ENCODE assay signal across 8 mouse cellular contexts in the genomic region with DNA sequence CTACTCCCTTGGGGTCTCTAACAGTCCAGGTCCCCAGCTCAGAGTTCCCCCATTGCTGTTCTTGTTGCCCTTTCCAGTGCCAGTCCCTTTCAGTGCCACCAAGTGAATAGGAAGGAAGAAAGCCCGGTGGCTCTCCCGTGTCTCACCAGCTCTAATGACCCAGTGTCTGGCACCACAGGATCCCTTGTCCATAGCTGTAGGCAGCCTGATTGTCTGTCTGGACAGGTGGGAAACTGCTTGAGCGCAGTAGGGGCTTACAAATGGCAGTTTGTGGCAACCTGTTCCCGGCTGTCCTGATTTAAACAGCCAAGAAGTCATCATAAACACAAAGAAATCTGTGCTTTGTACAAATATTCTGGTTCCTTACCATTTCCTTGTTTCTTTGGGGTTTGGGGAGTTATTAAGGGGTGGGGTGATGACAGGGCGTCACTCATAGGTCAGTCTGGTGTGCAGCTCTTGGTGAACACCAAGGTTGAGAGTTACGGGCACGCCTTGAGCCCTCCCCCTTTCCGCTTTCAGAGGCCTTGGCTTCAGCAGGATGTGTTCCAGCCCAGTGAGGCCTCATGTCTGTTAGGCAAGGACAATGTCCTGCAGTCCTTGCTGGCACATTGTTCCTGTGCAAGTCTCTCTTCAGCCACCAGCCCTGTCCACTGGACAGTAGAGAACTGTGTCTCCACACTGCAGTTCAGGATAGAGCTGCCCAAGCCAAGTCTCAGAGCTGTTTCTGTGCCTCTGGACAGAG.
DNase-seq lines count a peak whose midpoint lies in the region; ATAC-seq and TF ChIP-seq lines count a peak whose summit lies in the region.

No protein-coding gene starts in this region.

- DNase-seq in midbrain, embryonic 10.5 days (ENCODE audit: low spot score): no peak
- no peak for DNase-seq in midbrain, postnatal 0 days (ENCODE audit: low spot score)
- no peak for DNase-seq in retina, embryonic 14.5 days (ENCODE audit: low spot score)
- no peak for DNase-seq in embryo, embryonic 10.5 days (ENCODE audit: low spot score)

- H3K4me3 ChIP-seq in midbrain, embryonic 10.5 days: no peak overlapping the region
- no peak overlapping the region for H3K4me3 ChIP-seq in midbrain, postnatal 0 days (ENCODE audit: low read depth, low read length)
- no peak overlapping the region for H3K4me3 ChIP-seq in forebrain, embryonic 13.5 days
- H3K4me3 ChIP-seq in intestine, embryonic 15.5 days (replicated peaks): no peak overlapping the region
- no peak overlapping the region for H3K4me3 ChIP-seq in liver, embryonic 15.5 days (replicated peaks)
- no peak overlapping the region for H3K4me3 ChIP-seq in stomach, embryonic 16.5 days (replicated peaks; ENCODE audit: low read length)

- H3K27ac ChIP-seq in midbrain, embryonic 10.5 days (replicated peaks): peak overlapping the region; percentile 64
- H3K27ac ChIP-seq in midbrain, postnatal 0 days (ENCODE audit: low read depth, low read length): no peak overlapping the region
- 0 out of 2 replicates have a peak overlapping the region, but pooled peaks have one; percentile 19 for H3K27ac ChIP-seq in forebrain, embryonic 13.5 days
- peak overlapping the region; percentile 70 for H3K27ac ChIP-seq in intestine, embryonic 15.5 days
- peak overlapping the region; percentile 64 for H3K27ac ChIP-seq in liver, embryonic 15.5 days (replicated peaks)
- H3K27ac ChIP-seq in stomach, embryonic 16.5 days (ENCODE audit: low read length): peak overlapping the region; percentile 84

- no peak for TF ChIP-seq CTCF in midbrain, postnatal 0 days (IDR thresholded peaks at IDR 0.05)

- no peak overlapping the region for H3K9ac ChIP-seq in midbrain, postnatal 0 days (replicated peaks; ENCODE audit: low read length, poor library complexity, severe bottlenecking)
- no peak overlapping the region for H3K9ac ChIP-seq in forebrain, embryonic 13.5 days
- no peak overlapping the region for H3K9ac ChIP-seq in intestine, embryonic 15.5 days
- H3K9ac ChIP-seq in liver, embryonic 15.5 days: no peak overlapping the region
- peak overlapping the region; percentile 49 for H3K9ac ChIP-seq in stomach, embryonic 16.5 days (ENCODE audit: low read length)

- ATAC-seq in midbrain, postnatal 0 days (ENCODE audit: low FRiP score): no peak
- no peak for ATAC-seq in forebrain, embryonic 13.5 days
- peak; percentile 68 for ATAC-seq in intestine, embryonic 15.5 days
- no peak for ATAC-seq in liver, embryonic 15.5 days (ENCODE audit: insufficient read depth)
- no peak for ATAC-seq in stomach, embryonic 16.5 days (ENCODE audit: insufficient read depth, low FRiP score)

- no peaks in the 10 kb centered on the region for H3K9me3 ChIP-seq in midbrain, embryonic 10.5 days (replicated peaks)
- H3K9me3 ChIP-seq in midbrain, postnatal 0 days (ENCODE audit: low read length): no peaks in the 10 kb centered on the region
- no peaks in the 10 kb centered on the region for H3K9me3 ChIP-seq in forebrain, embryonic 13.5 days (replicated peaks)
- no peaks in the 10 kb centered on the region for H3K9me3 ChIP-seq in intestine, embryonic 15.5 days
- H3K9me3 ChIP-seq in liver, embryonic 15.5 days (replicated peaks): no peaks in the 10 kb centered on the region
- no peaks in the 10 kb centered on the region for H3K9me3 ChIP-seq in stomach, embryonic 16.5 days (replicated peaks; ENCODE audit: control insufficient read depth, low read length)

- peaks cover 80% of the 10 kb centered on the region for H3K4me1 ChIP-seq in midbrain, embryonic 10.5 days
- H3K4me1 ChIP-seq in midbrain, postnatal 0 days (ENCODE audit: insufficient read depth, low read length): peaks cover 15% of the 10 kb centered on the region; the same call in 1 of the 2 replicates
- peaks cover 65% of the 10 kb centered on the region for H3K4me1 ChIP-seq in forebrain, embryonic 13.5 days
- peaks cover 52% of the 10 kb centered on the region for H3K4me1 ChIP-seq in intestine, embryonic 15.5 days (replicated peaks)
- H3K4me1 ChIP-seq in liver, embryonic 15.5 days (replicated peaks): peaks cover 81% of the 10 kb centered on the region
- H3K4me1 ChIP-seq in stomach, embryonic 16.5 days (ENCODE audit: control insufficient read depth, insufficient read depth, low read length): peaks cover 80% of the 10 kb centered on the region

- H3K4me2 ChIP-seq in midbrain, postnatal 0 days (ENCODE audit: low read depth, low read length, poor library complexity, severe bottlenecking): no peak overlapping the region
- no peak overlapping the region for H3K4me2 ChIP-seq in forebrain, embryonic 13.5 days
- H3K4me2 ChIP-seq in intestine, embryonic 15.5 days (replicated peaks): no peak overlapping the region
- H3K4me2 ChIP-seq in liver, embryonic 15.5 days: no peak overlapping the region; the same call in 1 of the 2 replicates
- no peak overlapping the region for H3K4me2 ChIP-seq in stomach, embryonic 16.5 days (ENCODE audit: low read depth, low read length)

- H3K36me3 ChIP-seq in midbrain, embryonic 10.5 days: no peaks in the 10 kb centered on the region
- peaks cover 2% of the 10 kb centered on the region; the same call in 1 of the 2 replicates for H3K36me3 ChIP-seq in midbrain, postnatal 0 days (ENCODE audit: insufficient read depth, low read length)
- no peaks in the 10 kb centered on the region for H3K36me3 ChIP-seq in forebrain, embryonic 13.5 days (ENCODE audit: poor library complexity, severe bottlenecking)
- H3K36me3 ChIP-seq in intestine, embryonic 15.5 days: no peaks in the 10 kb centered on the region
- no peaks in the 10 kb centered on the region for H3K36me3 ChIP-seq in liver, embryonic 15.5 days (replicated peaks)
- H3K36me3 ChIP-seq in stomach, embryonic 16.5 days (ENCODE audit: control insufficient read depth, insufficient read depth, low read length): no peaks in the 10 kb centered on the region

- 83% methylated on average over 8 of the region's 8 CpGs for WGBS in midbrain, embryonic 10.5 days
- 77% methylated on average over 8 of the region's 8 CpGs for WGBS in midbrain, postnatal 0 days
- WGBS in forebrain, embryonic 13.5 days: 80% methylated on average over 8 of the region's 8 CpGs
- 77% methylated on average over 8 of the region's 8 CpGs for WGBS in intestine, embryonic 15.5 days
- WGBS in liver, embryonic 15.5 days (ENCODE audit: insufficient replicate concordance): 46% methylated on average over 8 of the region's 8 CpGs
- 66% methylated on average over 8 of the region's 8 CpGs for WGBS in stomach, embryonic 16.5 days

- no peaks in the 10 kb centered on the region for H3K27me3 ChIP-seq in midbrain, embryonic 10.5 days (ENCODE audit: low read depth, poor library complexity, severe bottlenecking)
- no peaks in the 10 kb centered on the region for H3K27me3 ChIP-seq in midbrain, postnatal 0 days (ENCODE audit: insufficient read depth, low read length)
- H3K27me3 ChIP-seq in forebrain, embryonic 13.5 days: no peaks in the 10 kb centered on the region
- H3K27me3 ChIP-seq in intestine, embryonic 15.5 days (replicated peaks): no peaks in the 10 kb centered on the region
- no peaks in the 10 kb centered on the region for H3K27me3 ChIP-seq in liver, embryonic 15.5 days
- no peaks in the 10 kb centered on the region for H3K27me3 ChIP-seq in stomach, embryonic 16.5 days (ENCODE audit: control insufficient read depth, insufficient read depth, low read length)
